ENCODE assay signal across 8 mouse cellular contexts in the genomic region with DNA sequence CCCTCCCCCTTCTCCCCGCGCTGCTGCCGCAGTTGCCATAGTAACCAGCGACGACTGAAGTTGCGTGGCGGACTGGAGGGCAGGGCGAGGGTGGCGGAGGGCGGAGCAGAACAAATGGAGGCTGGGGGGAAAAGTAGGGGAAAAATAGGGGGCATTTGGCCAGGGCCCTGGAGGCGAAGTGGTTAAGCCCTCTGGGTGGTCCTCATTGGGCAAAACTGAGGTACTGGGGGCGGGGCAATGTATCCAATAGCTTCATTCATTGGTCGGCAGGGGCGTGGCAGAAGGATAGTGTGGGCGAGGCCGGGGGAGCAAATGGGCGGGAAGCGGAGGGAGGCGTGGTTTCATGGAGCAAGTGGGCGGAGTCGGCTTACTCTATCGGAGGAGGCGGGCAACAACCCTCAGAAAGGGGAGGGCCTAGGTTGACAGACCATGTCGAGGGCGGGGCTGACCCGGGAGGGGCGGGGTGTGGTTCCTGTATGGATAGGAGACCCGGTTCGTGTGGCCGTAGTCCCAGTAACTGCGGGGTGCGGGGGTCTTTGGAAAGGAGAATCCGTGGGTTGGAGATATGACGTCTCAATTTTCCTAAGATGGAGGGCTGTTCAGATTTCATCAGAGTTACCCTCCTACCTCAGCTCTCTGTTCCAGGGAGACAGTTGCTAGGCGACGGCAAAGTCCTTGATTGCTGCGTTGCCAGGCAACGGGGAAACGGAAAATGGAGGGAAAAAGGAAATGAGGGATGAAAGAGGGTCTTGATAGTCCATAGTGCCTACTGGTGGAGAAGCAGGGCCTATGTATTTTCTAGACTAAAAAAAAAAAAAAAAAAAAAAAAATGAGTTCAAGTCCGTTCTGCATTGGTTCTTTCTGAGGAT. TPM values are rescaled to one million over a fixed set of nuclear protein-coding genes. Genes with fewer than 3 reads are reported as not detected.
DNase-seq lines count a peak whose midpoint lies in the region; ATAC-seq and TF ChIP-seq lines count a peak whose summit lies in the region.

No protein-coding gene starts in this region.

- peak; percentile 98 for DNase-seq in 416B (ENCODE audit: low read depth)
- peak; percentile 90 to 94 for DNase-seq in heart, adult 9 months (ENCODE audit: low spot score in 2 of 2)
- peak; percentile 94 to 95 for DNase-seq in monocyte, adult 2 months (ENCODE audit: low read depth in 1 of 2, low spot score in 2 of 2)
- peak; percentile 89 to 93 for DNase-seq in spleen, postnatal 36 days (ENCODE audit: low spot score in 2 of 2)

- no peaks in the 10 kb centered on the region for H3K27me3 ChIP-seq in embryonic facial prominence, embryonic 15.5 days
- no peaks in the 10 kb centered on the region for H3K27me3 ChIP-seq in kidney, embryonic 14.5 days (ENCODE audit: control insufficient read depth, insufficient read depth, low read length)
- H3K27me3 ChIP-seq in limb, embryonic 15.5 days, result no peaks in the 10 kb centered on the region

- no peaks in the 10 kb centered on the region; the same call in 1 of the 2 replicates for H3K4me1 ChIP-seq in bone marrow, adult 2 months (ENCODE audit: control insufficient read depth, insufficient read depth, low read length)
- peaks cover 80% of the 10 kb centered on the region for H3K4me1 ChIP-seq in embryonic facial prominence, embryonic 15.5 days
- peaks cover 58% of the 10 kb centered on the region for H3K4me1 ChIP-seq in kidney, embryonic 14.5 days (ENCODE audit: control insufficient read depth, insufficient read depth, low read length)
- H3K4me1 ChIP-seq in limb, embryonic 15.5 days, result peaks cover 83% of the 10 kb centered on the region

- WGBS in bone marrow, adult 2 months, result 4% methylated on average over 40 of the region's 40 CpGs
- 1% methylated on average over 40 of the region's 40 CpGs for WGBS in embryonic facial prominence, embryonic 15.5 days
- 3% methylated on average over 40 of the region's 40 CpGs for WGBS in kidney, embryonic 14.5 days
- 2% methylated on average over 39 of the region's 40 CpGs for WGBS in limb, embryonic 15.5 days

- no peak overlapping the region for H3K9ac ChIP-seq in embryonic facial prominence, embryonic 15.5 days
- H3K9ac ChIP-seq in kidney, embryonic 14.5 days (ENCODE audit: low read depth, low read length), result no peak overlapping the region; the same call in 1 of the 2 replicates
- 0 out of 2 replicates have a peak overlapping the region, but pooled peaks have one; percentile 17 for H3K9ac ChIP-seq in limb, embryonic 15.5 days

- no peak for TF ChIP-seq CTCF in bone marrow, adult 2 months (IDR thresholded peaks at IDR 0.05; ENCODE audit: control insufficient read depth, insufficient read depth, low read length)

- peak overlapping the region; percentile 91 for H3K4me2 ChIP-seq in embryonic facial prominence, embryonic 15.5 days (replicated peaks)
- H3K4me2 ChIP-seq in kidney, embryonic 14.5 days (replicated peaks; ENCODE audit: low read depth, low read length), result peak overlapping the region; percentile 97
- H3K4me2 ChIP-seq in limb, embryonic 15.5 days, result peak overlapping the region; percentile 90

- ATAC-seq in embryonic facial prominence, embryonic 15.5 days (ENCODE audit: insufficient number of reproducible peaks, low FRiP score, low TSS enrichment, low read depth), result peak; percentile 84
- ATAC-seq in kidney, embryonic 14.5 days (ENCODE audit: low FRiP score, low TSS enrichment), result peak; percentile 71
- ATAC-seq in limb, embryonic 15.5 days (ENCODE audit: insufficient number of reproducible peaks, low FRiP score, low TSS enrichment, low read depth), result peak; percentile 72

- no peak overlapping the region for H3K27ac ChIP-seq in bone marrow, adult 2 months (ENCODE audit: control insufficient read depth, insufficient read depth, low read depth, low read length, poor library complexity)
- peak overlapping the region; percentile 92 for H3K27ac ChIP-seq in embryonic facial prominence, embryonic 15.5 days (replicated peaks)
- peak overlapping the region; percentile 86; the same call in 1 of the 2 replicates for H3K27ac ChIP-seq in kidney, embryonic 14.5 days (ENCODE audit: low read depth, low read length)
- peak overlapping the region; percentile 95 for H3K27ac ChIP-seq in limb, embryonic 15.5 days

- H3K4me3 ChIP-seq in bone marrow, adult 2 months (replicated peaks; ENCODE audit: control insufficient read depth, low read depth, low read length), result peak overlapping the region; percentile 65
- peak overlapping the region; percentile 54 for H3K4me3 ChIP-seq in embryonic facial prominence, embryonic 15.5 days (replicated peaks)
- peak overlapping the region; percentile 72 for H3K4me3 ChIP-seq in kidney, embryonic 14.5 days (ENCODE audit: low read length)
- H3K4me3 ChIP-seq in limb, embryonic 15.5 days, result peak overlapping the region; percentile 68

- no peaks in the 10 kb centered on the region for H3K9me3 ChIP-seq in embryonic facial prominence, embryonic 15.5 days (replicated peaks)
- no peaks in the 10 kb centered on the region for H3K9me3 ChIP-seq in kidney, embryonic 14.5 days (ENCODE audit: control insufficient read depth, low read length)
- no peaks in the 10 kb centered on the region for H3K9me3 ChIP-seq in limb, embryonic 15.5 days

- TF ChIP-seq POLR2A in bone marrow, adult 2 months (IDR thresholded peaks at IDR 0.05; ENCODE audit: borderline replicate concordance, control insufficient read depth, low read depth, low read length), result no peak; the same call in 1 of the 2 replicates

- no peaks in the 10 kb centered on the region for H3K36me3 ChIP-seq in embryonic facial prominence, embryonic 15.5 days
- no peaks in the 10 kb centered on the region for H3K36me3 ChIP-seq in kidney, embryonic 14.5 days (ENCODE audit: control insufficient read depth, insufficient read depth, low read length)
- H3K36me3 ChIP-seq in limb, embryonic 15.5 days, result no peaks in the 10 kb centered on the region

RNA-seq across cellular contexts. Expression of a gene that starts 4.8 kb away (rescaled TPM):
- polyA plus RNA-seq in bone marrow, adult 2 months (2011; ENCODE audit: insufficient read depth, insufficient read length, low replicate concordance, missing spikeins), result 5.4 and 19.4 TPM in 2 replicates
- 11.4 and 14.4 TPM in 2 replicates for polyA plus RNA-seq in embryonic facial prominence, embryonic 15.5 days (2015; fragmentation: Nextera tagmentation; extraction: Ambion mirVana)
- 13.2 and 16.4 TPM in 2 replicates for polyA plus RNA-seq in kidney, embryonic 14.5 days (2014; fragmentation: Nextera tagmentation; extraction: Ambion mirVana)
- polyA plus RNA-seq in limb, embryonic 15.5 days (2015; fragmentation: Nextera tagmentation; extraction: Ambion mirVana), result 9.6 and 10.7 TPM in 2 replicates

RNA-seq across cellular contexts. Expression of a gene that starts 6.3 kb away (rescaled TPM):
- 26.3 and 28.9 TPM in 2 replicates for polyA plus RNA-seq in bone marrow, adult 2 months (2011; ENCODE audit: insufficient read depth, insufficient read length, low replicate concordance, missing spikeins)
- polyA plus RNA-seq in embryonic facial prominence, embryonic 15.5 days (2015; fragmentation: Nextera tagmentation; extraction: Ambion mirVana), result 95.6 and 97.7 TPM in 2 replicates
- polyA plus RNA-seq in kidney, embryonic 14.5 days (2014; fragmentation: Nextera tagmentation; extraction: Ambion mirVana), result 41.1 and 58.4 TPM in 2 replicates
- 92.2 and 100 TPM in 2 replicates for polyA plus RNA-seq in limb, embryonic 15.5 days (2015; fragmentation: Nextera tagmentation; extraction: Ambion mirVana)

RNA-seq across cellular contexts. Expression of a gene that starts 21.1 kb away (rescaled TPM):
- 4.4 and 12.8 TPM in 2 replicates for polyA plus RNA-seq in bone marrow, adult 2 months (2011; ENCODE audit: insufficient read depth, insufficient read length, low replicate concordance, missing spikeins)
- polyA plus RNA-seq in embryonic facial prominence, embryonic 15.5 days (2015; fragmentation: Nextera tagmentation; extraction: Ambion mirVana), result 47.3 and 52.3 TPM in 2 replicates
- 28.2 and 34.9 TPM in 2 replicates for polyA plus RNA-seq in kidney, embryonic 14.5 days (2014; fragmentation: Nextera tagmentation; extraction: Ambion mirVana)
- 42.2 and 43.1 TPM in 2 replicates for polyA plus RNA-seq in limb, embryonic 15.5 days (2015; fragmentation: Nextera tagmentation; extraction: Ambion mirVana)

RNA-seq across cellular contexts. Expression of a gene that starts 25.9 kb away (rescaled TPM):
- polyA plus RNA-seq in bone marrow, adult 2 months (2011; ENCODE audit: insufficient read depth, insufficient read length, low replicate concordance, missing spikeins), result 26.8 and 72.4 TPM in 2 replicates
- polyA plus RNA-seq in embryonic facial prominence, embryonic 15.5 days (2015; fragmentation: Nextera tagmentation; extraction: Ambion mirVana), result 77.8 and 83.0 TPM in 2 replicates
- polyA plus RNA-seq in kidney, embryonic 14.5 days (2014; fragmentation: Nextera tagmentation; extraction: Ambion mirVana), result 48.5 and 63.1 TPM in 2 replicates
- 72.2 and 81.6 TPM in 2 replicates for polyA plus RNA-seq in limb, embryonic 15.5 days (2015; fragmentation: Nextera tagmentation; extraction: Ambion mirVana)

RNA-seq across cellular contexts. Expression of a gene that starts 30.6 kb away (rescaled TPM):
- polyA plus RNA-seq in bone marrow, adult 2 months (2011; ENCODE audit: insufficient read depth, insufficient read length, low replicate concordance, missing spikeins), result 204 and 443 TPM in 2 replicates
- 543 and 559 TPM in 2 replicates for polyA plus RNA-seq in embryonic facial prominence, embryonic 15.5 days (2015; fragmentation: Nextera tagmentation; extraction: Ambion mirVana)
- 426 and 499 TPM in 2 replicates for polyA plus RNA-seq in kidney, embryonic 14.5 days (2014; fragmentation: Nextera tagmentation; extraction: Ambion mirVana)
- polyA plus RNA-seq in limb, embryonic 15.5 days (2015; fragmentation: Nextera tagmentation; extraction: Ambion mirVana), result 545 and 568 TPM in 2 replicates
